Mouse (Mus musculus): ENCODE results near the gene Lhpp.

The Lhpp gene

GRCm38 (mm10) chr7:132747096-132747495 lies 136.7 kb downstream of the Lhpp start:
- no peak for DNase-seq

- no peak for DNase-seq
These were observed 137.8 kb downstream of the Lhpp start for GRCm38 (mm10) chr7:132748076-132748769.

GRCm38 (mm10) chr7:132749504-132749903 lies 139.1 kb downstream of the Lhpp start:
- DNase-seq: no peak

GRCm38 (mm10) chr7:132751716-132752115 lies 141.3 kb downstream of the Lhpp start:
- no peak for DNase-seq

- DNase-seq: no peak
These were observed 143.3 kb downstream of the Lhpp start for GRCm38 (mm10) chr7:132753518-132754388.

- no peak for DNase-seq
These were observed 143.9 kb downstream of the Lhpp start for GRCm38 (mm10) chr7:132754389-132754750.
